Mouse (Mus musculus): ENCODE data around the gene Znrf4. TPM values are rescaled to one million over a fixed set of nuclear protein-coding genes. Genes with fewer than 3 reads are reported as not detected.
A peak's percentile ranks its signal among the peaks of the same experiment; 100 is the strongest.

Gene Znrf4
- polyA plus RNA-seq, 1 experiment = not detected

DNA sequence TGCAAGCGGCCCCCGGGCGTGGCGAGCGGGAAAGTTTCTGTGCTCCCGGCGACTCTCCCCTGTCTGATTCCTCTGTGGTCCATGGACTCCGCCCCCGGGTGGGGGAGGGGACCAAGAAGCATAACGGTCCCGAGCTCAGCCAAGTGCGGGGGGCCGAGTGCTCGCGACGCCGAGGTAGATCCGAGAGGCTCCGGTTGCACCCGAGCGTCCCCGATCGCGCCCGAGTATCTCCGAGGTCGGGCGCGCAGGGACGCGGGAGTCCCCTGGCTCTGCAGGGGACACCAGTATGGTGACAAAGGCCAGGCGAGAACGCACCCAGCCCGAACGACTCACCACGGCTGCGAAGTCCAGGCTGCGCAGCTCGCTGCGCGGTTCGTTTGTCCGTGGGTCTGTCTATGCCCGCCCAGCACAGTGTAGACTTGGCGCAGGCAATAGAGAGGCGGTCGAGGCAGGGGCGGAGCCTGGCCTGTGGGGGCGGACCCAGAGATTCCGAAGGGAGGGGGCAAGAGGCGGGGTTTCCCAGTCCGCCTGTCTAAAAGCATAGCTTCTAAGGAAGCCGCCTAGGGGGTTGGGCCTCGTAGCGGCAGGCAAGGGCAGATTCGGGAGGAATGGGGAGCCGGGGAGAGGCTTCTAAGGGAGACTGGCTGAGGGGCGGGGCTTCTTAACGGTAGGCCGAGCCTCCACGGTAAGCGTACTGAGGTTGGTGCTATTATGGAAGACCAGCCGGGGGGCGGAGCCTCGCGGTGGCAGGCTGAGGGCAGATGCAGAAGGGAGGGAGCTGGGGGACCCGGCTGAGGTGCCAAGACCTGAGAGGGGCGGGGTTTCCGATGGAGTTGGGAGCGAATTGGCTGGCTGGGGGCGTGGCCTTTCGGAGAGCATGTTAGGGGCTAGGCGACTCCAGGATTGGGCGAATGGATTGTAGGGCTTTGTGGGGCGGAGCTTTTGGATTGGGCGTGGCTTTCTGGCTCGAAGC lies 50.2 kb downstream of the Znrf4 start:
- peak overlapping the region; percentile 50 for H3K9ac ChIP-seq (ENCODE audit: low read depth, poor library complexity, severe bottlenecking)
- TF ChIP-seq POLR2A (IDR thresholded peaks at IDR 0.05; ENCODE audit: insufficient read depth, low read length) = no peak
- no peak for TF ChIP-seq CTCF (IDR thresholded peaks at IDR 0.05; ENCODE audit: low read depth, low read length)
- TF ChIP-seq EP300 (IDR thresholded peaks at IDR 0.05; ENCODE audit: insufficient read depth, low read depth, low read length) = no peak
- H3K27ac ChIP-seq (ENCODE audit: insufficient read depth, low read length) = no peak overlapping the region
- H3K36me3 ChIP-seq (ENCODE audit: control insufficient read depth, insufficient read depth, low read length, poor library complexity, severe bottlenecking) = no peaks in the 10 kb centered on the region
- H3K27me3 ChIP-seq (ENCODE audit: control insufficient read depth, insufficient read depth, low read length, poor library complexity, severe bottlenecking) = no peaks in the 10 kb centered on the region
- H3K9me3 ChIP-seq (replicated peaks; ENCODE audit: control insufficient read depth, insufficient read depth, low read length, poor library complexity, severe bottlenecking) = no peaks in the 10 kb centered on the region
- H3K4me3 ChIP-seq (ENCODE audit: low read depth, low read length) = peak overlapping the region; percentile 71
- H3K4me1 ChIP-seq (ENCODE audit: control insufficient read depth, insufficient read depth, low read length) = no peaks in the 10 kb centered on the region

Other genes with a start within 250 kb of the Znrf4 start
- gene Ticam1, start 235.6 kb downstream of the Znrf4 start, polyA plus RNA-seq (2011; ENCODE audit: insufficient read depth, insufficient read length, low read depth, missing spikeins) = 4.0 and 4.7 TPM in 2 replicates
- gene Plin3, start 219.6 kb downstream of the Znrf4 start, polyA plus RNA-seq (2011; ENCODE audit: insufficient read depth, insufficient read length, low read depth, missing spikeins) = 57.1 and 60.2 TPM in 2 replicates
- not detected in 2 replicates for gene Arrdc5, start 212.1 kb downstream of the Znrf4 start, polyA plus RNA-seq (2011; ENCODE audit: insufficient read depth, insufficient read length, low read depth, missing spikeins)
- 162 and 174 TPM in 2 replicates for gene Uhrf1, start 209.1 kb downstream of the Znrf4 start, polyA plus RNA-seq (2011; ENCODE audit: insufficient read depth, insufficient read length, low read depth, missing spikeins)
- gene Kdm4b, start 186.4 kb downstream of the Znrf4 start, polyA plus RNA-seq (2011; ENCODE audit: insufficient read depth, insufficient read length, low read depth, missing spikeins) = 9.5 and 11.5 TPM in 2 replicates
- 149 and 159 TPM in 2 replicates for gene Ptprs, start 35.9 kb downstream of the Znrf4 start, polyA plus RNA-seq (2011; ENCODE audit: insufficient read depth, insufficient read length, low read depth, missing spikeins)
- 1.1 and 2.3 TPM in 2 replicates for gene Gm20219, start 42.0 kb upstream of the Znrf4 start, polyA plus RNA-seq (2011; ENCODE audit: insufficient read depth, insufficient read length, low read depth, missing spikeins)
- gene Safb2, start 72.2 kb upstream of the Znrf4 start, polyA plus RNA-seq (2011; ENCODE audit: insufficient read depth, insufficient read length, low read depth, missing spikeins) = 107 and 117 TPM in 2 replicates
- gene Safb, start 72.4 kb upstream of the Znrf4 start, polyA plus RNA-seq (2011; ENCODE audit: insufficient read depth, insufficient read length, low read depth, missing spikeins) = 99.4 and 111 TPM in 2 replicates
- gene 2410015M20Rik, start 97.3 kb upstream of the Znrf4 start, polyA plus RNA-seq (2011; ENCODE audit: insufficient read depth, insufficient read length, low read depth, missing spikeins) = 105 and 131 TPM in 2 replicates
- 704 and 766 TPM in 2 replicates for gene Rpl36, start 101.0 kb upstream of the Znrf4 start, polyA plus RNA-seq (2011; ENCODE audit: insufficient read depth, insufficient read length, low read depth, missing spikeins)
- 60.3 and 62.1 TPM in 2 replicates for gene Lonp1, start 114.5 kb upstream of the Znrf4 start, polyA plus RNA-seq (2011; ENCODE audit: insufficient read depth, insufficient read length, low read depth, missing spikeins)
- 2.4 and 3.7 TPM in 2 replicates for gene Catsperd, start 115.7 kb upstream of the Znrf4 start, polyA plus RNA-seq (2011; ENCODE audit: insufficient read depth, insufficient read length, low read depth, missing spikeins)
- gene Ranbp3, start 160.9 kb upstream of the Znrf4 start, polyA plus RNA-seq (2011; ENCODE audit: insufficient read depth, insufficient read length, low read depth, missing spikeins) = 72.6 and 75.6 TPM in 2 replicates
- gene Ndufa11, start 205.3 kb upstream of the Znrf4 start, polyA plus RNA-seq (2011; ENCODE audit: insufficient read depth, insufficient read length, low read depth, missing spikeins) = 152 and 177 TPM in 2 replicates
- 23.2 and 24.2 TPM in 2 replicates for gene Vmac, start 205.6 kb upstream of the Znrf4 start, polyA plus RNA-seq (2011; ENCODE audit: insufficient read depth, insufficient read length, low read depth, missing spikeins)
- gene Nrtn, start 245.1 kb upstream of the Znrf4 start, polyA plus RNA-seq (2011; ENCODE audit: insufficient read depth, insufficient read length, low read depth, missing spikeins) = 8.1 and 10.8 TPM in 2 replicates